Mouse (Mus musculus) limb, embryonic 13.5 days (tissue): ENCODE results near the gene Dpm2. TPM values are rescaled to one million over a fixed set of nuclear protein-coding genes. Genes with fewer than 3 reads are reported as not detected.

ENCODE experiments used
- ATAC-seq: fragments of 200-750 bp; cut with Nextera tagmentation; 2 replicates; pipeline ENCODE4 v1.8.0; 2017; ENCODE audit warnings: low read depth, moderate number of reproducible peaks, moderate TSS enrichment; ENCODE audit not compliant: low FRiP score
- H3K27ac ChIP-seq: fragments of 300-500 bp; sonication (generic); 2 replicates; pipeline ENCODE4 v1.5.1; 2015; ENCODE audit warnings: inconsistent platforms, mild to moderate bottlenecking, moderate library complexity
- H3K27me3 ChIP-seq: fragments of 300-500 bp; sonication (generic); 2 replicates; pipeline ENCODE4 v1.6.1; 2015; ENCODE audit warnings: mild to moderate bottlenecking, inconsistent platforms
- H3K36me3 ChIP-seq: fragments of 300-500 bp; sonication (generic); 2 replicates; pipeline ENCODE4 v1.6.1; 2015; ENCODE audit warnings: inconsistent platforms, mild to moderate bottlenecking, moderate library complexity
- H3K4me1 ChIP-seq: fragments of 300-500 bp; sonication (generic); 2 replicates; pipeline ENCODE4 v1.6.1; 2015; ENCODE audit warnings: inconsistent platforms
- H3K4me2 ChIP-seq: fragments of 300-500 bp; sonication (generic); replicated peaks from 2 replicates; pipeline ENCODE4 v1.6.1; 2015; ENCODE audit warnings: inconsistent platforms, mild to moderate bottlenecking, moderate library complexity
- H3K4me3 ChIP-seq: fragments of 300-500 bp; sonication (generic); 2 replicates; pipeline ENCODE4 v1.5.1; 2015; ENCODE audit warnings: moderate library complexity, mild to moderate bottlenecking, inconsistent platforms
- H3K9ac ChIP-seq: fragments of 300-500 bp; sonication (generic); 2 replicates; pipeline ENCODE4 v1.6.1; 2015; ENCODE audit warnings: mild to moderate bottlenecking, inconsistent platforms
- H3K9me3 ChIP-seq: fragments of 300-500 bp; sonication (generic); 2 replicates; pipeline ENCODE4 v1.6.1; 2016; ENCODE audit warnings: inconsistent platforms
- WGBS: fragments of 180-500 bp; shearing (Covaris S2); methylation state at CpG from one replicate; pipeline ENCODE4 v1.1.7; 2015; 5-methylcytosine and 5-hydroxymethylcytosine counted together
- polyA plus RNA-seq: library from polyadenylated mRNA; unstranded; fragments of >200 nt; fragmentation: Nextera tagmentation; extraction: Ambion mirVana; gene quantifications from 2 replicates; pipeline ENCODE4 v1.2.1, GENCODE M21; 2015

The Dpm2 gene
- polyA plus RNA-seq, 1 experiment from 2014 or later, result 111 TPM

GRCm38 (mm10) chr2:32536634-32537359 lies 33.9 kb upstream of the Dpm2 start:
- ATAC-seq, result no peak
- Histone ChIP-seq H3K27me3 (no peaks in the 10 kb centered on the region), H3K4me1 (peaks cover 74% of the 10 kb centered on the region), H3K9ac (peak overlapping the region; percentile 95), H3K36me3 (no peaks in the 10 kb centered on the region), H3K4me2 (peak overlapping the region; percentile 94), H3K27ac (peak overlapping the region; percentile 97), H3K4me3 (peak overlapping the region; percentile 90), H3K9me3 (no peaks in the 10 kb centered on the region)
- 2% methylated on average over 11 of the region's 11 CpGs for WGBS

DNA sequence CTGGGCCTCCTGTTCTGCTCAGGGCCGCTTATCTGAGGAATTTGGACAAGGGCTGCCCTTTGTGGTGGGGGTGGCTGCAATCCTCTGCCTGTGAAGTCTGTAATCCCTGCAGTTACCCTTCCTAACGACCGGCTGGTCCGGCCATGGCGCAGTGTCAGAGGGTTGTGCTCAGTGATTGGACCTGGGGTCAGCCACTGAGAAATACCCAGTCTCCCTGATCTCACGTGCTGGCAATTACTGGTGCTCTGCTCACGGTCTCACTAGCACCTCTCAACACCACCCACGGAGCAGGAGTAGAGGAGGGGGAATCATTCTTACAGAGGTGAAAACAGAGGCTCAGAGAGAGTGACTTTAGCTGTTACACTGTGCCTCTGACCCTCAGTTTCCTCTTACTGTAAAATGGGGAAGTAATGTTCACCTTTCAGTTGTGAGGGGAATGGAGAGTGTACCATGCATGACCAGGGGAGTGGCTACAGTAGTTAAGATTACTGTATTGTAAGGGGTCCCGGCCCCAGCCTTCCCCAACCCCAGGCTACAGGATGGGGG lies 33.2 kb upstream of the Dpm2 start:
- Histone ChIP-seq H3K4me2 (peak overlapping the region; percentile 94), H3K4me3 (peak overlapping the region; percentile 90), H3K4me1 (peaks cover 80% of the 10 kb centered on the region), H3K9ac (peak overlapping the region; percentile 95), H3K9me3 (no peaks in the 10 kb centered on the region), H3K36me3 (no peaks in the 10 kb centered on the region), H3K27me3 (no peaks in the 10 kb centered on the region), H3K27ac (peak overlapping the region; percentile 97)
- WGBS, result 6% methylated on average over 9 of the region's 9 CpGs
- ATAC-seq, result no peak

DNA sequence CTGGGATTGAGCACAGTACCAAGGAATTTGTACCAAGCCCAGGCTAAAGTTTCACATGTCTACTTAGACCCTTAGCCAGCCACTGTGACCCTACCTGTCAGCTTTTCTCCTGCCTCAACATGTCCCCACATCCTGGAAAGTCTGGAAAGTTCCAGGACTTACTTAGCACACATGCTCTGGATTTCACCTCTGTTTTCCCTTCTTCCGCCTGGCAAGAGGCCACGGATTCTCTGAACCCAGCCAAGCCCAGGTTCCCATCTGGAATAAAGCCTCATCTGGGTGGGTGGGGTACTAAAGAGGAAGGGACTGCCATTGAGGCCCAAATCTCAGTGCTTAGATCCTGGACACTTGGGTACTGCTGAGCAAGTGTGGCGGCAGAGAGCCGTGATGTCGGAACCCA lies 32.7 kb upstream of the Dpm2 start:
- no peaks in the 10 kb centered on the region for H3K36me3 ChIP-seq
- no peaks in the 10 kb centered on the region for H3K27me3 ChIP-seq
- H3K4me1 ChIP-seq, result peaks cover 85% of the 10 kb centered on the region
- WGBS, result 58% methylated on average over 5 of the region's 5 CpGs
- H3K4me2 ChIP-seq, result peak overlapping the region; percentile 94
- no peaks in the 10 kb centered on the region for H3K9me3 ChIP-seq
- H3K9ac ChIP-seq, result peak overlapping the region; percentile 95
- H3K4me3 ChIP-seq, result peak overlapping the region; percentile 90
- 0 out of 2 replicates have a peak overlapping the region, but pooled peaks have one; percentile 97 for H3K27ac ChIP-seq
- no peak for ATAC-seq

GRCm38 (mm10) chr2:32538461-32538860 lies 32.2 kb upstream of the Dpm2 start:
- Histone ChIP-seq H3K4me1 (peaks cover 84% of the 10 kb centered on the region), H3K9ac (no peak overlapping the region), H3K9me3 (no peaks in the 10 kb centered on the region), H3K27ac (peak overlapping the region; percentile 72; the same call in 1 of the 2 replicates), H3K27me3 (no peaks in the 10 kb centered on the region), H3K36me3 (no peaks in the 10 kb centered on the region), H3K4me3 (peak overlapping the region; percentile 90; the same call in 1 of the 2 replicates), H3K4me2 (peak overlapping the region; percentile 94)
- 61% methylated on average over 4 of the region's 4 CpGs for WGBS
- ATAC-seq, result no peak

GRCm38 (mm10) chr2:32539452-32539981 lies 31.1 kb upstream of the Dpm2 start:
- 73% methylated on average over 14 of the region's 14 CpGs for WGBS
- Histone ChIP-seq H3K36me3 (peaks cover 7% of the 10 kb centered on the region), H3K27ac (peak overlapping the region; percentile 72), H3K9ac (peak overlapping the region; percentile 46), H3K4me3 (no peak overlapping the region), H3K9me3 (no peaks in the 10 kb centered on the region), H3K4me2 (peak overlapping the region; percentile 94), H3K4me1 (peaks cover 74% of the 10 kb centered on the region), H3K27me3 (no peaks in the 10 kb centered on the region)
- ATAC-seq, result no peak

- H3K4me1 ChIP-seq, result peaks cover 68% of the 10 kb centered on the region
- no peak overlapping the region for H3K9ac ChIP-seq
- ATAC-seq, result no peak
- H3K9me3 ChIP-seq, result no peaks in the 10 kb centered on the region
- WGBS, result 92% methylated on average over 2 of the region's 2 CpGs
- no peak overlapping the region for H3K27ac ChIP-seq
- H3K4me2 ChIP-seq, result 0 out of 2 replicates have a peak overlapping the region, but pooled peaks have one; percentile 9
- H3K36me3 ChIP-seq, result peaks cover 20% of the 10 kb centered on the region
- H3K27me3 ChIP-seq, result no peaks in the 10 kb centered on the region
- H3K4me3 ChIP-seq, result no peak overlapping the region
Observed at GRCm38 (mm10) chr2:32541333-32541908, 29.2 kb upstream of the Dpm2 start.

DNA sequence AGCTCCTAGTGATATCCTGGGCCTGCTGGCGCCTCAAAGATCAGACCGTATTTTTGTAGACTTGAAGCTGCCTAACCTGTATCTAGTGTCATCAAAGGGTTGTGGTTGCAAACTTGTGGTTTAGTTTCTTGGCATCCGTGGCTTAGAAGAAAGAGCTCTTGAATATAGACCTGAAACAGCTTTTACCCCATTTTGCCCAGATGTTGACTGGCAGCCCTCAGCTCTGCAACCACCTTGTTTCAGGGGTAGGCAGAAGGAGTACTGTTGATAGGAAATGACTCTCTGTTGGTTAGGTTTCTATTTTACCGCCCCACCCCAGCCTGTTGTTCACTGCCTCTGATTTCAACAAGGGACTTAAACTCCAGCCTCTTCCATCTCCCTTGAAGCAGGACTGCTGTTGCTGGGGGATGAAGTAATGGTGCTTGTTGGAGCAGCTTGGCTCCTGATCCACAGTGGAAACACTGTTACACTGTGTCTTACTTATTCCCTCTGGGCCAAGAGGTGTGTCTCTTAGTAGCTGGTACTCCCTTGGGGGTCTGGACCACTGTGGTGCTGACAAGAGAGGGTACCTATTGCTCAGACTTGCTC lies 28.6 kb upstream of the Dpm2 start:
- H3K27ac ChIP-seq, result no peak overlapping the region
- 87% methylated on average over 4 of the region's 4 CpGs for WGBS
- peaks cover 20% of the 10 kb centered on the region for H3K36me3 ChIP-seq

GRCm38 (mm10) chr2:32543031-32543449 lies 27.6 kb upstream of the Dpm2 start:
- no peak; the same call in 1 of the 2 replicates for ATAC-seq
- no peak overlapping the region for H3K27ac ChIP-seq
- no peak overlapping the region for H3K4me2 ChIP-seq
- H3K9ac ChIP-seq, result no peak overlapping the region
- peaks cover 52% of the 10 kb centered on the region for H3K4me1 ChIP-seq
- 84% methylated on average over 3 of the region's 3 CpGs for WGBS
- peaks cover 23% of the 10 kb centered on the region for H3K36me3 ChIP-seq
- no peaks in the 10 kb centered on the region for H3K27me3 ChIP-seq
- H3K4me3 ChIP-seq, result no peak overlapping the region
- H3K9me3 ChIP-seq, result no peaks in the 10 kb centered on the region

More for the DNA sequence above, 28.6 kb upstream of the Dpm2 start:
- Histone ChIP-seq H3K4me1 (peaks cover 62% of the 10 kb centered on the region), H3K4me3 (no peak overlapping the region), H3K9me3 (no peaks in the 10 kb centered on the region), H3K27me3 (no peaks in the 10 kb centered on the region), H3K9ac (no peak overlapping the region; the same call in 1 of the 2 replicates), H3K4me2 (no peak overlapping the region)
- no peak for ATAC-seq

DNA sequence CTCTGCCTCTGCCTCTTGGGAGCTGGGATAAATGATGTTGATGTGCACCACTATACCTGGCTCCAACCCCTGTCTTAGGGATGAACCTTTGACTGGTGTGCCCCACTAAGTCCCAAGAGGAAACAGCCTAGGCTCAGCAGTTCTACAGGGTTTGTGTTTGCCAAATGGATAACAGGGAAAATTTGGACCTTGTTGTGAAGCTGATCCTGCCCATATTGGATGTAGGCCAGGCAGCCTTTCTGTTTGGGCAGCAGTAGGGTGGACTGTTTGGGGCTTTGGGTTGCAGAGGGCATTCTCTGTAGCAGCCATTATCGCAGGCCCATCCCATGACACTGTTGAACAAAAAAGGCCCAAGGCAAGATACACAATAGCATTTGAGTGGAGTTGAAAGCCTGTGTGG lies 23.7 kb upstream of the Dpm2 start:
- Histone ChIP-seq H3K36me3 (peaks cover 23% of the 10 kb centered on the region), H3K4me1 (peaks cover 39% of the 10 kb centered on the region), H3K27me3 (no peaks in the 10 kb centered on the region), H3K9ac (no peak overlapping the region), H3K9me3 (no peaks in the 10 kb centered on the region), H3K27ac (no peak overlapping the region), H3K4me3 (no peak overlapping the region), H3K4me2 (no peak overlapping the region)
- ATAC-seq, result no peak
- WGBS, result 91% methylated on average over 1 of the region's 1 CpGs

DNA sequence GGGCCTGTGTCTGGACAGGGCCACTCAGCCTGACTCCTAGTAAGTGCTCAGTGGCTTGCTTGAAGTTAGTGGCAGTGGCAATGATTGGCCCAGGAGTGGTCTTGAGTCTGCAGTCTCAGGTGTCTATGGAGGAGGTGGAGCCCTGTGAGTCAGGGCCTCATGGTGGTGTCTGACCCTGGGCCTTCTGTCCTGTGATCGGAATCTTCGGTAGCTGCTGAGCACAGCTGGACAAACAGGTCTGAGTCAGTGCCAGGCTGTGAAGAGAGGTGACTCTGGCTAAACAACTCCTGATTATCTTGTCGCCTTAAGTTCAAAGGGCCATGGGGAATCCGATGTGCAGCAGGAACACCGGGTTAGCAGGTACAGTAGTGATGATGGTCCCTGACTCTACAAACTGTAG lies 23.3 kb upstream of the Dpm2 start:
- Histone ChIP-seq H3K27me3 (no peaks in the 10 kb centered on the region), H3K9ac (no peak overlapping the region), H3K4me3 (no peak overlapping the region), H3K36me3 (peaks cover 23% of the 10 kb centered on the region), H3K27ac (no peak overlapping the region), H3K4me2 (no peak overlapping the region), H3K9me3 (no peaks in the 10 kb centered on the region), H3K4me1 (peaks cover 35% of the 10 kb centered on the region)
- 89% methylated on average over 5 of the region's 5 CpGs for WGBS
- no peak for ATAC-seq

DNA sequence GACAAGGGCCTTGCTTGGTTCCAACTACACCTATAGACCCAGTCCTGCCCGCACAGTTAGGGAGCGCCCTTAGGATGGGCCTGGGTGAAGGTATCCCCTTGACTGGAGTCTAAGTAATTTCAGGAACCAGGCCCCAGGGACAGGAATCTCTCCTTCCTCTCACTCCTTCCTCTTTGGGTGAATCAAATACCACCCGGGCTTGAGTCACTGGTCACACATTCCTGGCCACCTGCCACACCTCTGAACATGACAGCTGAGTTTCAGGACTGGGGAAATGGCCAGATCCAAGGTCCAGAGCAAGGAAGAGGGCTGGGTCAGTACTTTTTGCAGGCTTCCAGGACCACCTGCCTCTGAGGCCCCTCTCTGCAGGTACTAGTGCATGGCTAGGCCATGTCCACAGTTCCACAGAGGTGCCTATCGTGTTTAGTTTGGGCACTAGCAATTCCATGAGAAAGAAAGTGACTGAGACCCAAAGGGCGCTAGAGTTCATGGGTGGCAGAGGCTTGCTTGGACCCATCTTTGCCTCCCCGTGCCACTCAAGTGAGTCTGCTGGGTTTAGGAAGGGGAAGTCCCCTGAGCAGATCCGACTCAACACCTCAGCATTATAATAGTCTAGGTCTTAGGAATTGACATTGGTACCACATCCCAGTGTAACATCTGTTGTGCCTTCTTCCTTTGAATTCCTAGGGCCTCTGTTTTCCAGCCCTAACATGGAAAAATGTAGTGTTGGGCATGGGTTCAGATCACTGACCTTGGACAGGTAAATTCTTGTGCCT lies 22.5 kb upstream of the Dpm2 start:
- ATAC-seq, result no peak
- Histone ChIP-seq H3K36me3 (peaks cover 23% of the 10 kb centered on the region), H3K9ac (no peak overlapping the region), H3K4me3 (no peak overlapping the region), H3K9me3 (no peaks in the 10 kb centered on the region), H3K4me1 (peaks cover 27% of the 10 kb centered on the region), H3K27ac (no peak overlapping the region), H3K4me2 (no peak overlapping the region), H3K27me3 (no peaks in the 10 kb centered on the region)
- WGBS, result 96% methylated on average over 7 of the region's 7 CpGs
